Mouse (Mus musculus): ENCODE data around the gene C1qtnf12. TPM values are rescaled to one million over a fixed set of nuclear protein-coding genes. Genes with fewer than 3 reads are reported as not detected.

The C1qtnf12 gene
- total RNA-seq, 2 experiments from 2014 or later, result 15.6 to 16.0 TPM

GRCm38 (mm10) chr4:155992241-155992905 lies 30.3 kb downstream of the C1qtnf12 start, which contains the start of the genes B3galt6 and Sdf4:
Gene B3galt6, minus strand, starts transcription at chr4:155992649.
Gene Sdf4, plus strand, starts transcription at chr4:155992872.
- DNase-seq, result peak; percentile 82 to 94
- intact Hi-C loops (cut with DNase I), result loop anchor here (2.0 to 5.0 kb wide), 3 partner anchors 40 to 118 kb away; partner anchors contain the start of genes Acap3 and Pusl1

DNA sequence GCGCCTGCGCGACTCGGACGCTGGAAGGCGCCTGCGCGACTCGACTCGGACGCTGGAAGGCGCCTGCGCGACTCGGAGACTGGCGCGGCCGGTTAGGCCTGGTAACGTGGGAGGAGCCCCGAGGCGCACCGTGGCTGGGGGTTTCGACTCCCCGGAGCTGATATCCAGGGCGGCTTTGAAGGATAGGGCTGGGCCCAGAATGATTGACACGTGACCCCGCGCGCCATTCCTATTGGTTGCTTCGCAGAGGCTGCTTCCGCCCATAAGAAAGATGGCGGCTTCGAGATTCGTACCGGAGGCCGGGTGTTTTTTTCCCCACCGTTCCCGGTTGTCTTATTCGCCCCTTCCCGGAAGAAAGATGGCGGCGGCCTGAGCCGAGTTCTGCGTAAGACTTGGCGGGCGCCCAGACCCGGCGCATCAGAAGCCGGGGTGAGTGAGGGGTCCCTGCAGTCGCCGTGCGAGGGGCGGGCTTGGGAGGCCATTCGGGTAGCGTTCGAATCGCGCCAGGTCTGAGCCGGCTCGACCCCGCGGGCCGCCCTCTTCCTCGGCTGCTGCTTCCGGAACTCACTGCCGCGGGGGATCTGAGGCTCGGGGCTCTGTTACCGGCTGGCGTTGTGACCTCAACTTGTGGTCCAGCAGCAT lies 30.9 kb downstream of the C1qtnf12 start:
- peak; percentile 99 to 100 for DNase-seq
- intact Hi-C loops (cut with DNase I), result loop anchor here (2.0 to 5.0 kb wide), 3 partner anchors 40 to 118 kb away; partner anchors contain the start of genes Acap3 and Pusl1

DNA sequence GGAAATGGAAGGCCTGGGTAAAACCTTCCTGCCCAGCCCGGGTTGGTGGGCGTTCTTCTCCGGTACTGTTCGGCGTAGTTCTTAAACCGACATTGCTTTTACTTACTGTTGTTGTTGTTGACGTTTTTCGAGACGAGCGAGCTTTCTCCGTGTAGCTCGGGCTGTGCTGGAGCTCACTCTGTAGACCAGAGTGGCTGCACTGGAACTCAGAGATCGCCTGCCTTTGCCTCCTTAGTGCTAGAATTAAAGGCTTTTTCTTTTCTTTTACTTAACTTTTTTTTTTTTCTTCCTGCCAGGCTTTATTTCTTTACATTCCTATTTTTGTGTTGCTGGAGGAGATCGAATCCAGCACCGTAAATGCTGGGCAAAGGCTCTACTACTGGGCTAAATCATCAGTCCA lies 31.5 kb downstream of the C1qtnf12 start:
- intact Hi-C loops (cut with DNase I), result loop anchor here (2.0 to 5.0 kb wide), 3 partner anchors 39 to 117 kb away; partner anchors contain the start of genes Acap3 and Pusl1
- DNase-seq, result no peak

DNA sequence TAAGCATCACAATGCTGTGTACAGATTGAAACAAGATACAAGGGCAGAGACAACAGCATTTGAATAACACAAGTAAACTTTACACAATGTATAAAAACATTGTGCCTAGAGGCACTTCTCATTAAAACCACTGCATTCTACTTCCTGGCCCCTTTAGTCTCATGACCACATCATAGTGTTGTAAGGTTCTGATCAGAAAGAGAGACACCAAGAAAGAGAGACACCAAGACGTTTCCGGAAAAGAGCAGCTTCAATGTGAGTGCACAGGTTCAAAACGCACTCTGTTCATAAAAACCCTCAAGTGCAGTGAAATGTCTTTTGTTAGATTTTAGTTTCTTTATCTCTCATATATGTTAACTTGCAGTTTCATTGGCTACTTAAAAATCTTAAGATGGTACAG lies 42.0 kb downstream of the C1qtnf12 start:
- DNase-seq, result no peak
- intact Hi-C loops (cut with DNase I), result no loop called here

- intact Hi-C loops (cut with DNase I), result no loop called here
- DNase-seq, result no peak
Measured at GRCm38 (mm10) chr4:156008369-156008768, 46.3 kb downstream of the C1qtnf12 start.

DNA sequence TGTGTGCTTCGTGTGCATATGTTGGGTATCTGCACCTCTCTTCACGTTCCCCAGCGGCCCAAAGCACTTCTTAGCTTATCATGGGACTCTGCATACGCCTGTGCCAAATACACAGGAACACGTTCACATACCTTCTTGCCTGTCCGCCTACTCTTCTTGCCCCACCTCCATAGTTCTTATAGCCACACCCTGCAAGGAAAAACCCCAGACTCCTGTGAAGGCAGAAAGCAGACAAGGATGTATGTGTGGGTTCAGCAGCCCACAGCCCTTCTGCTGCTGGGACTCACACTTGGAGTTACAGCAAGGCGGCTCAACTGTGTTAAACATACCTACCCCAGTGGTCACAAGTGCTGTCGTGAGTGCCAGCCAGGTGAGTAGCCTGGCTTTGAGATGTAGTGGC lies 51.5 kb downstream of the C1qtnf12 start, which contains the start of gene Tnfrsf4:
Tnfrsf4 (plus strand) TSS at position 207 of the 400 bp plus-strand sequence.
- no peak for DNase-seq
- intact Hi-C loops (cut with DNase I), result no loop called here

DNA sequence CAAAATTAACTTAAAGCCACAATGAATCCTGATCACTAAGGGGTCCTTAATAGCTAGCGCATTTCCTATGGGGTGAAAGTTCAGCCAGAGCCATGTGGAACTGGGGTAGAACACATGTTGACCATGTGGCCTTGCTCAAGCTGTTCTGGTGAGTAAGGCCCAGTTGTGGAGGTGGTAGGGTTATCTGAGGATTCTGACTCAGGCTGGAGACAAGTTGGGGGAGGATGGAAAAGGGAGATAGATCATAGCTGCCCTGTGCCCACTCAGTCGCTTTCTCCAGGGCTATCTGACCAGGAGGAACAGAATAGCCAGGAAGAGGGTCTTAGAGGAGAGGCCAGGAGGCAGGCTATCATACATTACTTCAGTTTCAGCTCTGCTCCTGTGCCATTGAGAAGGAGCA lies 52.3 kb downstream of the C1qtnf12 start:
- intact Hi-C loops (cut with DNase I), result no loop called here
- DNase-seq, result no peak

Other genes starting within 250 kb of the C1qtnf12 start
- under 1 TPM; 0.19 to 0.42 TPM for gene Tmem240, start 227.5 kb upstream of the C1qtnf12 start, total RNA-seq (2021)
- 10 to 100 TPM; 45.1 to 45.9 TPM for gene Atad3a, start 201.2 kb upstream of the C1qtnf12 start, total RNA-seq (2021)
- 1 to 10 TPM; 6.6 to 7.9 TPM for gene Vwa1, start 187.6 kb upstream of the C1qtnf12 start, total RNA-seq (2021)
- 1 to 10 TPM in 1 of 2 experiments, under 1 TPM in 1; 0.64 to 1.3 TPM for gene Tmem88b, start 176.4 kb upstream of the C1qtnf12 start, total RNA-seq (2021)
- gene Ankrd65, start 171.9 kb upstream of the C1qtnf12 start, total RNA-seq (2021), result not detected
- gene Mrpl20, start 159.4 kb upstream of the C1qtnf12 start, total RNA-seq (2021), result 10 to 100 TPM; 77.8 to 81.1 TPM
- gene Ccnl2, start 149.8 kb upstream of the C1qtnf12 start, total RNA-seq (2021), result 10 to 100 TPM; 31.0 to 34.0 TPM
- gene Aurkaip1, start 131.0 kb upstream of the C1qtnf12 start, total RNA-seq (2021), result 100 to 1,000 TPM; 114 to 116 TPM
- gene Mxra8, start 122.6 kb upstream of the C1qtnf12 start, total RNA-seq (2021), result 10 to 100 TPM; 27.4 to 33.7 TPM
- gene Dvl1, start 114.9 kb upstream of the C1qtnf12 start, total RNA-seq (2021), result 10 to 100 TPM; 46.2 to 54.2 TPM
- under 1 TPM; 0.27 to 0.28 TPM for gene Tas1r3, start 99.0 kb upstream of the C1qtnf12 start, total RNA-seq (2021)
- gene Cptp, start 92.9 kb upstream of the C1qtnf12 start, total RNA-seq (2021), result 10 to 100 TPM in 1 of 2 experiments, 1 to 10 TPM in 1; 9.5 to 11.7 TPM
- gene Ints11, start 92.8 kb upstream of the C1qtnf12 start, total RNA-seq (2021), result 10 to 100 TPM; 15.7 to 18.8 TPM
- gene Pusl1, start 70.5 kb upstream of the C1qtnf12 start, total RNA-seq (2021), result 10 to 100 TPM; 12.7 to 13.1 TPM
- 10 to 100 TPM; 12.0 to 12.2 TPM for gene Acap3, start 70.5 kb upstream of the C1qtnf12 start, total RNA-seq (2021)
- 10 to 100 TPM; 49.4 to 56.0 TPM for gene Ube2j2, start 18.5 kb upstream of the C1qtnf12 start, total RNA-seq (2021)
- gene B3galt6, start 30.3 kb downstream of the C1qtnf12 start, total RNA-seq (2021), result 1 to 10 TPM; 2.2 to 2.4 TPM
- 10 to 100 TPM; 77.9 to 89.1 TPM for gene Sdf4, start 30.6 kb downstream of the C1qtnf12 start, total RNA-seq (2021)
- gene Tnfrsf4, start 51.5 kb downstream of the C1qtnf12 start, total RNA-seq (2021), result under 1 TPM; 0.27 to 0.39 TPM
- gene Tnfrsf18, start 63.8 kb downstream of the C1qtnf12 start, total RNA-seq (2021), result not detected
- gene Ttll10, start 97.1 kb downstream of the C1qtnf12 start, total RNA-seq (2021), result not detected
- gene 9430015G10Rik, start 147.7 kb downstream of the C1qtnf12 start, total RNA-seq (2021), result 1 to 10 TPM; 3.0 TPM
- gene Rnf223, start 168.2 kb downstream of the C1qtnf12 start, total RNA-seq (2021), result under 1 TPM in 1 of 2 experiments, not detected in 1; 0.11 TPM
- 10 to 100 TPM; 34.8 to 42.1 TPM for gene Agrn, start 235.2 kb downstream of the C1qtnf12 start, total RNA-seq (2021)
- 1 to 10 TPM; 3.5 to 7.0 TPM for gene Isg15, start 238.5 kb downstream of the C1qtnf12 start, total RNA-seq (2021)
- gene AW011738, start 241.0 kb downstream of the C1qtnf12 start, total RNA-seq (2021), result 1 to 10 TPM; 7.7 to 8.4 TPM

Data from heart, postnatal 36 days (tissue).